Mouse (Mus musculus) layer of hippocampus, postnatal 36 days (tissue): ENCODE results near the gene Ddx20. TPM values are rescaled to one million over a fixed set of nuclear protein-coding genes. Genes with fewer than 3 reads are reported as not detected.

Experiments
- DNase-seq, 2 experiments: peaks; one replicate each; pipeline ENCODE4 v3.0.0; 2022
- total RNA-seq, 2 experiments: library from RNA; stranded (reverse); gene quantifications; 2 replicates each; pipeline ENCODE4 v1.2.3; 2021

The Ddx20 gene
- total RNA-seq, 2 experiments from 2014 or later, result 11.1 to 11.9 TPM

- no peak for DNase-seq
Measured at GRCm38 (mm10) chr3:105666996-105667523, 20.3 kb downstream of the Ddx20 start.

GRCm38 (mm10) chr3:105665105-105665765 lies 22.1 kb downstream of the Ddx20 start:
- DNase-seq, result no peak

DNA sequence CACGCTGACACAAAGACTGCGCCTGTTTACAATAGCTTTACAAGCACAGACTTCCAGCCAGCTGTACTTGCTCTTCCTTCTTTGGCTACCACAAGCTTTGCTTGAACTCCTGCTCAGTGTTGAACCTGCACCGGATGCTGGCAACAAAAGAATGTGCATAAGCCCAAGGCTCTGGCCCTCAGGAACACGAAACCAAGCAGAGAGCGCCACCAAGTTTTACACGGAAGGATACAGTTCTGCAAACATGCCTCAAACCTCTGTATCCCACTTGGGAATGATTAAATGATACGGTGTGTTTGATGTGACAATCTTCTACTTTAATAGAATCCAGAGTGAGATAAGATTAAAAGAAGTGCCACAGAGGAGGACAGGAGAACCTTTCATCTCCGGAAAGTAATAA lies 24.3 kb downstream of the Ddx20 start:
- DNase-seq, result no peak

- no peak for DNase-seq
Measured at GRCm38 (mm10) chr3:105660530-105660929, 26.8 kb downstream of the Ddx20 start.

DNA sequence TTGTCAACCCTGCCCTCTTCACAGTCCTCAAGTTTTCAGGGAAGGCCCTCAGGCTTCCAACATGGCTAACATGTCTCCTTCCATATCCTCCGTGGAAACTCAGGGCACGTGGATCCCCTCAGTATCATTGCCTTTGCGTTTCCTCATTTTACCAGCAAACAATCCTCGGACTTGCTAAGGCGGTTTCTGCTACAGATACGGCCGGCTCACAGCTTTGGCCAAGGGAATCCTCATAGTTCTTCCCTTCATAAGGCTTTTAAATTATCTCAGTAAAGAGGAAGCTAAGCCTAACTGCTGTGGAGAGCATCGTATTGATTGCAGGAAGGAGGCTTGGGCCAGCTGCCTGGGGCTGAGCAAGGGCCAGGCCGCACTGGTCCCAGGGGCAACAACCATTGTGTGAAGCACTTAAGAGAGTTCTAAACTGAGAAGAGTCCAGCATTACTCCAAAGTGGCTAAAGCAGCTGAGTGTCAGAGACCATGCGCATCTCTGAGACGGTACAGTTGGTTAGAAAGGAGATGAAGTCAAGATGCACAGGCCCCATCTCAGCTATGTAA lies 32.3 kb downstream of the Ddx20 start:
- DNase-seq, result no peak

DNA sequence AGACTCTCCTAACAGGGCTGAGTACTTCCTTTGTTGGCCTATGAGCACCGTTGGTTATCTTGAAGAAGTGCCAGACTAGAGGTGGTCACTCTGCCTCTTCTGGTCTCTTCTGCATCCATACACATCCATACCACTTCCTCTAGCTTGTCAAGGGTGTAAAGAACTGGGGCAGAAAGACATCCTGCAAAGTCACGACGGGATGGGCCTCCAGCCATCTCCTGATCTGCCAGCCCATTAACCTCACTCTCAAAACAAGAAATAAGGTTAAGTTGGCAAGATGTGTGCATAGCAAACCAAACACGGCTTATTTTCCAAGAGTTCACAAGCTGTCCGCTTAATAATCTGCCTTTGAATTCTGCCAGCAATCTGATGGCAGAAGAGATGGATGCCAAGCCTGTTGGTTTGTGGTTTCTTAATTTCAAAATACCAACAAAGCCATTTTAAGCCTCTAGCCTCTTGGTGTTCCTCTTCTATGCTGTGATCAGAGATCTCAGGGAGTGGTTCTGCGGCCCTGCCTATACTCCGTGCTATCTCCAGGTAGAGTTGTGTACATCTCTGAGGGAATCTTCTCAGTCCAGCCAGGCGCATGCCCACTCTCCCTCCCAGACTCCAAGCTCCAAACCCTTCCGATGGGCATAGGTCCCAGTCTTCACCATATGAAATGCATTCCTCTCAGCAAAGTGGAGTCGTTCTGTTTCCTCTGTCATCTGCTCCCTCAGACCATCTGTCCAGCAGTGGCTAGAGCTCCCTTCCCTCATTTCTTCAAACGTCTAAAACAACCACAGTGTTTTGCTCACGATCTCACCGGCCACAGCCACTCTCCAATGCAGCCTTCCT lies 33.6 kb downstream of the Ddx20 start:
- no peak for DNase-seq

DNA sequence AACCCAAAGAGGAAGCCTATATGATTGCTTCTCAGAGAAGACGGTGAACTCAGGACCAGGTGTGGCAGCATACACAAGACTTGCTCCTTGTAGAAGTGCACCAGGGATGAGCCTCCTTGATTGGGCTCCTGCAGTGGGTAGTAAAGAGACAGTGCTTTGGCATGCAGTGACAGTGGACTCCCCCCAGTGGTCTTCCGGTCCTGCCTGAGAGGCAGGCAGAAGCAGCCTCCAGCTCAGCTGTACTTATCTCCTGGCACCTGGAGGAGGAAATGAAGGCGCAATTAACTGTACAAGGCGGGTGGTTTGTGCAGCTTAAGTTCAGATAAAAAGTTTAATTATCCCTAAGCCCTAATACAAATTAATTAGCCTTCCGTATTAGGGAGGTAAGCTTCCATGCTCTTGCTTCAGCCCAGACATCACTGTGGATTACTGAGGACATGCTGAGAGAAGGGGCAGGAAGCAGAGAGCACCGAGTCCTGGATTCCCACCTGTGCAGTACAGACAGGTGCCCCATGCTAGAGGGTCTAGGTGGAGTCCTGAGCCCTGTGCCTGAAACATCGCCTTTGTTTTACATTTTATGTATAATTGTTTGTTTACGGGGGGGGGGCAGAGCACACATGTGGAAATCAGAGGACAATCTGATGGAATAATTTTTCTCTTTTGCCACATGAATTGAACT lies 38.3 kb downstream of the Ddx20 start:
- no peak for DNase-seq

DNA sequence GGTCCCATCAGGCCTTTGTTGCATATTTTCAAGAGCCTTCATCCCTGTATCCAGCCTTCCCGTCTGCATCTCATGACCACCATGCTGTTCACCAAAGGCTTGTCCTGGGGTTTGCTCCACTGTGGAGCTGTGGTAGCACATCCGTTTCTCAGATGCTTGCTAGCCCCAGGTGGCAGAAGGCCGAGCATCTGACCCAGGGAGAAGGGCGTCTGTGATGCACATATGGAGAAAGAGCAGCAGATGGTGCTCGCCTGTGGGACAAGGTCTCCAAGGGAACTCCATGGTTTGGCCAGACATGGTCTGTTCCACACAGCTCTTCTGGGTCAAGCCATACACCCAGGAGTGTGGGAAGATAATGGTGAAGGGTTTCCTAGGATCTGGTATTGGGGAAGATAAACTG lies 43.8 kb downstream of the Ddx20 start:
- peak in 1 of 2 experiments; percentile 25 for DNase-seq

GRCm38 (mm10) chr3:105642186-105642585 lies 45.2 kb downstream of the Ddx20 start:
- DNase-seq, result no peak

- DNase-seq, result no peak
Measured at GRCm38 (mm10) chr3:105633021-105633420, 54.4 kb downstream of the Ddx20 start.

GRCm38 (mm10) chr3:105632296-105632695 lies 55.1 kb downstream of the Ddx20 start:
- DNase-seq, result no peak

Other genes with a start within 250 kb of the Ddx20 start
- gene Kcnd3, start 235.2 kb downstream of the Ddx20 start, total RNA-seq, result 10 to 100 TPM; 55.8 to 56.4 TPM
- gene Inka2, start 17.0 kb upstream of the Ddx20 start, total RNA-seq, result 10 to 100 TPM; 70.4 to 75.5 TPM
- 100 to 1,000 TPM; 101 to 103 TPM for gene Rap1a, start 113.8 kb upstream of the Ddx20 start, total RNA-seq
- gene Adora3, start 183.3 kb upstream of the Ddx20 start, total RNA-seq, result under 1 TPM; 0.83 to 1.00 TPM
- gene Tmigd3, start 183.3 kb upstream of the Ddx20 start, total RNA-seq, result not detected
- gene I830077J02Rik, start 245.1 kb upstream of the Ddx20 start, total RNA-seq, result under 1 TPM; 0.56 to 0.90 TPM